Mouse (Mus musculus) right cerebral cortex, adult 2 months (tissue): ENCODE data around the gene Hsf4.

Source experiments
- DNase-seq, 2 experiments: peaks; one replicate each; pipeline ENCODE4 v3.0.0; 2021 to 2022; ENCODE audit warnings: low spot score in 2 of 2

Gene Hsf4

DNA sequence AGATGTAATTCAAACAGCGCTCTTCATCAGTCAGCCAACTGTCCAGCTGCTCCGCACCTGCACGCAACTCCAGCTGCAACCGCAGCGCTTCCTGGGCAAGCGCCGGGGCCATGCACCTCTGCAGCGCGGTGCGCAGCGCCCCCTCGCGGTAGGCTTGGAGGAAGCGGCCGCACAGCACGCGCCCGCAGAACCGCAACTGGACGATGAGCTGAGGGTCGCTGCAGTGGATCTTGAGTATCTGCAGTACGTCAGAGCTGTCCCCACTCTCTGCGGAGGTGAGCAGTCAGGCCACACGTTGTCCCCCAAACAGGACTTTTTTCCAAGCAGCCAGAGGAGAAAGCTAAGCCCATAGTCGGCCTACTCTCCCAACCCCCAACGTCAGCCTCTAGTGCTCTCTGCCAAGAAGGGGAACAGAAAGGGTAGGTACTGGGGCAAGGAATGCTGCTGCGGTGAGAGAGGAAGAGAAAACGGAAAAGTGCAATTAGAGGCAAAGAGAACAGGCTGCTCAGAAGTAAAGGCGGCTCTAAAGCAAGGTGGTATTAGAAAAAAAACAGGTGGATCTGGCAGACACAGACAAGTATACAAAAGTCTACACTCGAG, 9.8 kb upstream of the Hsf4 start:
- peak; percentile 63 to 67 for DNase-seq

DNA sequence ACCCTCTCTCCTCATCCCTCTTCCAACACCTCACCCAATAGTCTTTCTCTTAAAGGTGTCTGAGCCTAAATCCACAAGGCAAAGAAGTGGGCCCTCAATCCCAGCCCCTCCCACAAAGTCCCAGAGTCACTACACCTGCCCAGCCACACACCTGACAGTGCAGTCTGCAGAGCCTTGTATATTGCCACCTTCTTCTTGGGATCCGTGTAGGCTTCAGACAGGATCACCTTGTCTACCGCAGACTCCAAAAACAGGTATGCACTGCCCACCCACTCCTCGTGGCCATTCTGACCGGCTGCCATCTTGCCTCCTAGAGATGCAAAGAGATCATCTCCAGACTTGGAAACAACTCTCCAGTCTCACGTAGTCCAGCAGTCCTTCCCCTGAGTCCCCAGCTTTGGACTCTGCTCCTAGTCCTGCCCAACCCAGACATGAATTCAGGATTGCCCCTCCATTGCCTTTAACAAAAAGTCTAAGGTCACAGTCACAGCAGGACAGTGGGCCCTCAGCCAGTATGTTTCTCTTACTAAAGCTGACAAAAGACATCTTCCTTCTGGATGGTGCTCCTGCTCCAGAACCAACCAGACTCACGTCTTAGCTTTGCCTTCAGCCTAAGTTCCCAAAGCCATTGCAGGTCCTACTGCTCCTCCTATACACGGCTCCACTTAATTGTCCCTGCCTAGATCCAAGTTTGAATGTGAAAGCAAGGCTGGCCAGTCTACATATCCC, 9.1 kb upstream of the Hsf4 start:
- no peak for DNase-seq

DNA sequence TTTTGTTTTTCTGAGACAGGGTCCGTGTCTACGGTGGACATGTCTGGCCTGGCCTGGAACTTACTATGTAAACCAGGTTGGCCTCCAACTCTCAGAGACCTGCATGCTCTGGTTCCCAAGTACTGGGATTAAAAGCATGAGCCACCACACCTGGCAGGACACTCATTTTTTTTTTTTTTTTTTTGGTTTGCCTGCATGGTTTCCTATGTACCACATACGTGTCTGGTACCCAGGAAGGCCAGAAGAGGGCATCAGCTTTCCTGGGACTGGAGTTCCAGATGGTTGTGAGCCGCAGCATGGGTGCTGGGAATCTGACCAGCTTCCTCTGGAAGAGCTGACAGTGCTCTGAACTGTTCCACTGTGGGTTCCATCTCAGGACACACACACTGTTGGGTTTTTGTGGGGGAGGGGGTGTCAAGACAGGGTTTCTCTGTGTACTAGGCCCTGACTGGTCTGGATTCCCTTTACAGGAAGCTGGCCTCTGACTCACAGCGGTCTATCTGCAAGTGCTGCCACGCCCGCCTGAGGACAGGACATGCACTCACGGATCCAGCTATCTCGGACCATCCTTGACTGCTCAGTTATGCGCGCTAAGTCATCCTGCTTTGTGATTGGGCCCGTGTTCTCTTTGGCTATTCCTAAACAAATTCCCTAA, 8.1 kb upstream of the Hsf4 start:
- no peak for DNase-seq

DNA sequence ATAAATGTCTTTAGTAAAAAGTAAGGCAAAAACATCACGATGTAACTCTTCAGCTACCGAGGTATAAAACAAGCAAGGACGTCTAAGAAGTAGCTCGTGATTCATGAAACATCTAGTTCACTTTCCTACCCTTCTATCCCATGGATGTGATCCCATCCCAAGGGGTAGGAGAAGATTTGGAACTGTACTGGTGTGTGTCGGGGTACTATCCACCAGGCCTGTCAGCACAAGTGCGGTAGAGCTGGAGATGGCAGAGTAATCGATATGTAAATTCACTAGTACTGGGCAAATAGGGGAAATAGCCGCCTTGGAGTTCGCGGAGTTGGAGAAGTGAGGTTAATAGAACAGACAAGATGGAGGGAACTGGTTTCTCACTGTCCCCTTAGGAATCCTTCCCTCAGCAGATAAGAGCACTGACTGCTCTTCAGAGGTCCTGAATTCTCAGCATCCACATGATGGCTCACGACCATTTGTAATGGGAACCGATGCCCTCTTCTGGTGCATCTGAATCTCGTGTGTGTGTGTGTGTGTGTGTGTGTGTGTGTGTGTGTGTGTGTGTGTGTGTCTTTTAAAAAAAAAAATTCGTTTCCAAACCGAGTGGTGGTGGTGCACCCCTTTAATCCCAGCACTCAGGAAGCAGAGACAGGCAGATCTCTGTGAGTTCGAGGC, 6.2 kb upstream of the Hsf4 start:
- no peak for DNase-seq

DNA sequence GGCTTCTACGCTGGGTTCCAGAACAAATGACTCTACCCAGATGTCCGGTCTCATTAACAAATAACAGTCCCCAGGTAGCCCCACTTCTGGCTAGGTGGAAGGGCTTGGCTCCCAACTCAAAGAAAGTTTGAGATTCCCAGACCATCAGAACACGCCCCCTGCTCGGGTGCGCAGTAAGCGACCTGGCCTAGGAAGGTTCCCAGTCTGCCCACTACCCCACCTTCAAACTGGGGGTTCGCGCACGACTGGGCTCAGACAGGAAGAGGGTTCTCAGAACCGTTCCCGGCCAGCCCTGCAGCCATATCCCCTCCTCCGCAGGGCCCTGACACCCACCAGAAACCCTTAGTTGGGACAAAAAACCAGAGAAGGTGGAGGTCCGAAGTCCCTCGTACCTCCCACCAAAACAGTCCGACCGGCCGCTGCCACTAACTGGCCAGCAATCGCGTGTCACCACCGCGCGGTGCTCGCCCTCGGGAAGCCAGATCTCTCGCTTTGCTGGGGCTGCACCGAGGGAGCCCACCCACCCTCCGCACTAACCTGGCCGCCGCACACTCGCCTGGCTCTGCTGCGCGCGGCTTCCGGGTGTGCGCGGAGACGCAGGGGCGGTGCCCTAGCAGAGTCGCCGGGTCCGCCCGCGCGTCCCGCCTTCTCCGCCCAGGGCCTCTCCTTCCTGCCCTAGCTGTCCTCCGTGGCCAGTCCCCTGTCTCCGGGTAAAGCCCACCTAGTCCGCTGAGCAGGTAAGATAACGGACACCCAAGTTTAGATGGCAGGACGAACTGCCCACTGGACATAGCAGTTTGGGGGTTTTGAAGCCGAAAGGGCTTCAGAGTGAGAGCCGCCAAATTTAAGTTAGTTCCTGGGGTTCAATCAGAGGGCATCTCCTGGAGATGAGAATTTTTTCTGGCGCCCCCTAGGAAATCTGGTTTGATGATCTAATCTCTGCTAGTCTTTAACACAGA, 5.3 kb upstream of the Hsf4 start, which contains the start of the genes Tradd and Fbxl8:
Gene Tradd (minus strand): TSS at position 586 of the 959 bp plus-strand sequence.
Gene Fbxl8 (plus strand): TSS at position 625 of the 959 bp plus-strand sequence.
- DNase-seq: peak in 1 of 2 experiments; percentile 54

DNA sequence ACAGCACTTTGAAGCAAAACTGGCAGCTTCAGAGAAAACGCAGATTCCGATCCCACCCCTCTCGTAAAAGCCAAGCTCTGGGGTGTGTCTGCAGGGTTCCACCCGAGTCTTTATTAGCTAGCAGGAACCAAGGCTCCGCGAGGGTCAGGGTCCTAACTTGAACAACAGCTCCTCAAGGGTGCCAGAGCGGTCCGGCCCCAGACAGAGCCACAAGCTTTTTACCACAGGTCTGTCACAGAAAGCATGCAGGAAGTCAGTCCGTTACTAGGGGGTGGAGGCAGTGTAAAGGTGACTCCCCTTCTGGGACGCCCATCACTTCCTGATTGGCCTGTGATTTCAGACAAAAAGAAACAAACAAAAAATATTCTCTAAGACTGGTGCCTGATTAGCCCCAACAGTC, 4.5 kb upstream of the Hsf4 start:
- DNase-seq: no peak

DNA sequence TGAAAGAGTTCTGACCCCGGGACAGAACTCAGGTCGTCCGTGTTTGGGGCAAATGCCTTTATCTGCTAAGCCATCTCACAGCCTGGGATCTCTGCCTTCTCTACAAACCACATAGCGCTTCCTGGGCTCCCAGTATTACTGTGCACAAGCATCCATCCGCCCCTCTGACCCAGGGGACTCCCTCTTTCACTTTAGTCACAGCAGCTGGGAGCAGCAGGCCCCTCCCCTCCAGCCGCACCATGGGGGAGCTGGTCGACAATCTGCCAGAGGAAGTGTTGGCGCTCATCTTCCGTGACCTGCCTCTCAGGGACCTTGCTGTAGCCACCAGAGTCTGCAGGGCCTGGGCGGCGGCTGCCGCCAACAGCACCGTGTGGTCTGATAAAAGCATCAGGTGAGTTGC, 2.8 kb upstream of the Hsf4 start:
- DNase-seq: no peak

DNA sequence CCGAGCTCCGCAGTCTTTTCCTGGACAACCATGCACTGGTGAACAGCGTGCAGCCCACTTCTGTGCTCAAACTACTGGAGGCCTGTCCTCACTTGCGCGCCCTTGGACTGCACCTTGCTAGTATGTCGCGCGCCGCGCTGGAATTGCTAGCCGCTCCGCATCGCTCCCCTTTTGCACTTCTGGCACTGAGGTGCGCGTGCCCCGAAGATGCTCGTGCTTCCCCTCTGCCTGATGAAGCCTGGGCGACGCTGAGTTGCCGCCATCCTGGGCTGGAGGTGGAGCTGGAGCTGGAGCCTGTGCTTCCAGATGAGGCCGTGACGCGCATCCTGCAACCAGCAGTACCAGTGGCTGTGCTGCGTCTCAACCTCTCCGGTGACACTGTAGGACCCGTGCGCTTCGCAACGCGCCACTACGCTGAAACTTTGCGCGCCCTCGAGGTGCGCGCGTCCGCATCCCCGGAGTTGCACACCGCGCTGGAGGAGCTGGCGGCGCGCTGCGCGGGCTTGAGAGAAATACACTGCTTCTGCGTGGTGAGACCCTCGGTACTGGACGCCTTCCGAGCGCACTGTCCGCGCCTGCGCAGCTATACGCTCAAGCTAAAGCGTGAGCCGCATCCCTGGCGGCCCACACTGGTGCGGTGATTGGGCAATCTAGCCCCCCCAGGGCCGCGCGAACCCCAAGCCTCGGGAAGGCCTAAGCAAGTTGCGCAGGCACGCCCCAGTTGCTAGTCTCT, 1.1 kb upstream of the Hsf4 start:
- peak; percentile 86 to 90 for DNase-seq

DNA sequence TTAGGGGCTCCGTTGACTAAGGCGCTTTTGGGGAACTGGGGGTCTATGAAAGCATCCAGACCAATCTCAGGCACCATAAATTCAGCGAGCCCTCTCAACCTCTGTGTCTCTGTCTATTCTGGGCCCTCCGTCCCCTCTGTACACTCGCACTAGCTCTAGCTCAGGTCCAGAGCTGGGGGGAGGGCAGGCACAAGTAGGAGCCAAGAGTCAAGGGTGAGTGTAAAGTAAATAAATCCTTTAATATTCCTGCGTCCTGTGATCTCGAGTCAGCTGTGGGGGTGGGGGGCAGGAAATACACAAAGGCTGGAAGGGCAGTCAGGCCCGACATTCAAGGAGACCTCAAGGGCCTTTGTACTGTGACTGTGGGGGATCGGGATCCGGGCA, 534 bp upstream of the Hsf4 start:
- DNase-seq: no peak

DNA sequence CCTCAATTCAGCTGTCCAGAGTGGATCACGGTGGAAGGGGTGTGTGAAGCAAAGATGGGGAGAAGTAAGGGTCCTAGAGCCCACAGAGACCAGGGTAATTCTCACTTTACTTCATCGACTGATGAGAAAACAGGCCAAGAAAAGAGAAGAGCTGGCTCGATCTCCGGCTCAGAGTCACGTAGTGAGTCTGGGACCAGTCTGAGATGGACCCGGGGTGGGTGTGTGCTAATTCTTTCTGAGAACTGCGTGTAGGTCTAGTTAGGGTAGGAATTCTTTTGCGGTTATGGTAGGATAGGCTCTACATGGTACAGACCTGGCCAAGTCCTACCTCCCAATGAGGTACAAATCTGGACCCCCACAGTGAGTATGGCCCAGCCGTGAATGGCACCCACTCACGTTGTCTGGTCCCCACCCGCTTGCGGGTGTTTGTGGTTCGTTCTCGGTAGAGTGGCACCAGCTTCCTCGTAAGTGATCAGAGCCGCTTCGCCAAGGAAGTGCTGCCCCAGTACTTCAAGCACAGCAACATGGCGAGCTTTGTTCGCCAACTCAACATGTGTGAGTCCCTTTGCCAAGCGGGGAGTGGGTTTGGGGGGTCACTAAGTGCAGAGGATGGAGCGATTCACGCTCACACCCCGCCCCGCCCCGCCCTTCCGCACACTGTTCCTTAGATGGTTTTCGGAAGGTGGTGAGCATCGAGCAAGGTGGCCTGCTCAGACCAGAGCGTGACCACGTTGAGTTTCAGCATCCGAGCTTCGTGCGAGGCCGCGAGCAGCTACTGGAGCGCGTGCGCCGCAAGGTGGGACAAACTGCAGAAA, 707 bp downstream of the Hsf4 start:
- DNase-seq: no peak

DNA sequence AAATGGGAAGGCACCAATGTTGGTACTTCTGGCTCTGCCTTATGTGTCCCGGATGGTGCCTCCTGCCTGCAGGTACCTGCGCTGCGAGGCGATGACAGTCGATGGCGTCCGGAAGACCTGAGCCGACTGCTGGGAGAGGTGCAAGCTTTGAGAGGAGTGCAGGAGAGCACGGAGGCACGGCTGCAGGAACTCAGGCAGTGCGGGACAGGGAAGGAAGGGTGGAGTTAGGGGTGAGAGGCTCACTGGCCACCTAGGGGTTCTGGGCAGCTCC, 1.2 kb downstream of the Hsf4 start:
- DNase-seq: no peak

DNA sequence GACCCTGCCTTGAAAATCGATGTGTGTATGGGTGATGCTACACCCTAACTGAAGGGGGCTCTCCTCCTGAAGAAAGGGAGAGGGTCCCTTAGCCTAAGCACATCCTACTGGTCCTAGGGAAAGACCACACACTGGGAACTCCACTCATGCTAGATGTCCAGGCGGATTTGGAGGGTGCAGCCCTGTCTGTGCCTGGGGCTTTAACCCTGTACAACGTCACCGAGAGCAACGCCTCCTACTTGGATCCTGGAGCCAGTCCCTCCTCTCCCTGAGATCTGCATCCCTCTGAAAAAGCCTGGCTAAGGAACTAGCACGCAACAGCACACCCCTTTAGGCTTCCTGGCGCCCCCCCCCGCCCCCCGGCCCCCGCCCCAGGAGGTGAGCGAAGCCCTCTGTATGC, 5.8 kb downstream of the Hsf4 start:
- DNase-seq: no peak

DNA sequence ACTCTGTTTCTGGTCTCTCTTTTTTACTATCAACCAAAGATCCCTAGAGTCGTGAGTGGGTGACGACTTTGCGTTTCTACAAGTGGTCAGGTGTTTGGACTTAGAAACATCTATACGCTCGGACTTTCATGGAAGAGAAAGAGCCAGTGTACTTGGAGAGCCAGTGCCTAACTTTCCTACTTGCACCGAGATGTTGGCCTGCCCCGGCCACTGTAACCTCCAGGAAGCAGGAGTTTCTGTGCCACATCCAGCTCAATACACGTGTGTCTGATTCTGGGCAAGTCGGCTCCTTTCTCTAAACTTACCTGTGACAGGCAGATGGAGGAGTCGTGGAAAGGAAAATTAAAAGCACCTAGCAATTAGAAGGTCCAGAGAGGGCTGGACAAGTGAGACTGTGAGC, 6.2 kb downstream of the Hsf4 start, which contains the start of gene Nol3:
Gene Nol3 (plus strand): TSS at position 301 of the 400 bp plus-strand sequence.
- DNase-seq: no peak

DNA sequence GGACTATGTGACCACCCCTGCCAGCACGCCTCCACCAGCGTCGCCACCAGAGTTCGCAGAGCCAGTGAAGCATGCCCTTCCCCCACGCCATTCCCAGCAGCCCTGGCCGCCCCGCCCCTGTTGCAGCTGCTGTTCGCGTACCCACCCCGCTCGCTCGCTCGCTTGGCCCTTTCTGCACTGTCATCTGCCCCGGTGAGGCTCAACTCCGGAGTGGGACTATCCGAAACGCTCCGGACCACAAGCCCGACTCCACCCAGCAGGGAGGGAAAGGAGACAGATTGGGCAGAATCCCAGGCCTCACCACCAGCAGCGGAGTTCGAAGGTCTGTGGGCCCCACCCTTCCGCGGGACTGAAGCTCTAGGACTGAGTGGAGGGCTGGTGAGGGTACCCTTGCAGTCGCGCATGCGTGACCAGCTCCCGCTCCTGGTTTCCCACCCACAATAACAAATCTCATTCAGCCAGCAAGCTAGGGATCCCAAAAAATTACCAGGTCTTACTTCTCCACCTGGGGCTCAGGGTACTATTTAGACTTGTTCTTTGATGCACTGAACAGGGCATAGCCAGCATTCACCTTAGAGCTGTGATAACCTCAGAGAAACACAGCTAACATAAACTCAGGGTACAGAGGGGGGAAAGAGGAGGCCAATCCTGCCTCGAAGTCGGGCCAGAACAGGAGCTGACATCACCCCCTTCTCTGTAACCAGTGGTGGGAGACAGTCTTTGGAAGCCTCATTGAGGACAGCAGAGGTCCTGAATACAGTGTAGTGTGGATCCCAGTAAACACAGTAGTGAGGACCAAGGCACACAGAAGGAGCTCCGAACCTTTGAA, 6.9 kb downstream of the Hsf4 start:
- DNase-seq: peak; percentile 48 to 64

DNA sequence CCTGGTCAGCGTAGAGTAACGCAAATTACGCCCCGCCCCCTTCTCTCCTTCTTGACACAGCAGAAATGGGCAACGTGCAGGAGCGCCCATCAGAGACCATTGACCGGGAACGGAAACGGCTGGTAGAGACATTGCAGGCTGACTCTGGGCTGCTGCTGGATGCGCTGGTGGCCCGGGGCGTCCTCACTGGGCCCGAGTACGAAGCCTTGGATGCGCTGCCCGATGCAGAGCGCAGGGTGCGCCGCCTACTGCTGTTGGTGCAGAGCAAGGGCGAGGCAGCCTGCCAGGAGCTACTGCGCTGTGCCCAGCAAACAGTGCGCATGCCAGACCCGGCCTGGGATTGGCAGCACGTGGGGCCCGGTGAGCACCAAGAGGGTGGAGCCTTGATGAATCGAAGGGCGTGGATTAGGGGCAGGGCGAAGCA, 9.3 kb downstream of the Hsf4 start:
- DNase-seq: peak; percentile 81 to 87

DNA sequence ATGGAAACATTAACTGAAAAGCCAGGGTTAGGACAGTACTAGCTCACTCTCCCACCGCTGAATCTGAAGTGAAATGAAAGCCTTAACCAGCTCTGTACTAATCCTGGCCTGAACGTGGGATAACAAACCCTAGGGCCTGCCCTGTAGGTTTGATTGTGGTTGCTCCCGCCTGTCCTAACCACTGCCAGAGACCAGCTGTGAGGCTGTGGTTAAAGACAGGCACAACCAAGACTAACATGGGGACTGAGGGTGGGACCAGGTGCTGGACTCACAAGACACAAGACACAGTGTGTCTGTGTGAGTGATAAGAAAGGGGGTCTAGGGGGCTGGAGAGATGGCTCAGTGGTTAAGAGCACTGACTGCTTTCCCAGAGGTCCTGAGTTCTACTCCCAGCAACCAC, 11.0 kb downstream of the Hsf4 start:
- no peak for DNase-seq

DNA sequence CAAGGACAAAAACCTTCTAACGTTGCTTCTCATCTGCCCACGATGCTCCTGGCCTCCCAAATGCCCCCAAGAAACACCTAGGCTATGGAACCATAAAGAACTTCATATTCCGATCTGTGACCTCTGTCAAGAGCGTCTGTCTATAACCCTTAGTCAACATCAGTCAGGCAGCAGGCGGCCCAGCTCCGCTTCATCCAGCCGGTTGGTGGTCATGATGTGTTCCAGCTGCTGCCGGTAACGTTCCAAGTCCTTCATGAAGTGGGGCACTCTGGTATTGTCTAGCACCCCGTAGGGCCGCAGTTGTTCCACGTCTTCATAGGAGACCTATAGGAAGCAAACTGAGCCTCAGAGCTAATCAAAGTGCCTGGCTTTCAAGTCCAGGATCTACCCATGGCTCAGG, 12.2 kb downstream of the Hsf4 start:
- no peak for DNase-seq

DNA sequence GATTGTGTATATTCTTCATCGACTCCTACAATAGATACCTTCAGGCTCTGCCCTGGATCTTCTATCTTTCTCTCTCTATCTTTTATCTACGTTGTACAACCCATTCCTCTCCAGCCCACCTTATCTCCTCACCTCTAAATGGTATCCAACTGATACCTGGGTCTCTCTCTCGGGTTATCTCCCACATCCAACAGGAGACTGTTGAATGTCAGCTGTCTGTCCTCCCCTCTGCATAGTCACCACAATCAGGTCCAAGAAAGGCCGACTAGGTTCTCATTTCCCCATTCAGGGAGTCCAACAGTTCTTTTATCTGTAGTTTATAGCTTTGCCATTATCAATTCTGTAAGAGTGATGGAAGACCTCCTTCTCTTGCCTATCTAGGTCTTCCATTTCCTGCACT, 12.6 kb downstream of the Hsf4 start:
- no peak for DNase-seq

DNA sequence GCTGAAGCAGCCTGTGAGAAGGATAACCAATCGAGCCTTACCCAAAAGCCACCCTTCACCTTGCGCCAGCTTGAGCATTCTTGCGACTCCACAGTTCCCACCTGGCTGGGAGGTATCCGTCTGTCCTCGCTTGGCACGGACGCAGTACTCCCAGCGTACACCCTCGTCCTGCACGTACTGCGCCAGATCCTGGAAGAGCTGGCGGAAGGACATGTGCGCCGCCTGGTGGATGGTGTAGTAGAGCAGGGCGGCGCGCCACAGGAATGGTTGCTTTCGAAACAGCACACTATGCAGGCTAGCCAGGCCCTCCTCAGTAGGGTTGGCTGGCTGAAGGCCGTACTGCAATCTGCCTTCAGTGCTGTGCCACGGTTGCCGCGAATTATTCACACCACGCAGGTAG, 13.5 kb downstream of the Hsf4 start:
- no peak for DNase-seq
